14 mouse cellular contexts compared by ENCODE assay signal in genomic region chr11:97822840-97823603, GRCm38 (mm10). TPM values are rescaled to one million over a fixed set of nuclear protein-coding genes. Genes with fewer than 3 reads are reported as not detected.
DNase-seq lines count a peak whose midpoint lies in the region; ATAC-seq and TF ChIP-seq lines count a peak whose summit lies in the region.
"Had no signal": no experiment of that assay in that cellular context is flagged by ENCODE, and none has a peak within 500 bp of the region (broad histone marks: within the 10 kb centered on the region; RNA-seq: fewer than 3 reads in every experiment).

No protein-coding gene starts in this region.

- TF ChIP-seq CTCF in liver, adult 2 months (IDR thresholded peaks at IDR 0.05; ENCODE audit: low read depth, low read length): no peak
- TF ChIP-seq CTCF in liver, embryonic 14.5 days (IDR thresholded peaks at IDR 0.05; ENCODE audit: low read depth): no peak

- peak overlapping the region; percentile 40; the same call in 1 of the 2 replicates for H3K4me3 ChIP-seq in liver, adult 2 months (ENCODE audit: insufficient read depth, low read depth, low read length)
- H3K4me3 ChIP-seq in embryonic facial prominence, embryonic 10.5 days: no peak overlapping the region
- H3K4me3 ChIP-seq in liver, embryonic 14.5 days (ENCODE audit: insufficient read depth in 1 of 2, low read depth in 2 of 2, low read length in 2 of 2): no peak overlapping the region
- H3K4me3 ChIP-seq: hindbrain, embryonic 15.5 days; limb, embryonic 15.5 days; myocyte had no signal

- peaks cover 39% of the 10 kb centered on the region for H3K4me1 ChIP-seq in liver, adult 2 months (ENCODE audit: control insufficient read depth, insufficient read depth, low read length)
- peaks cover 46% of the 10 kb centered on the region for H3K4me1 ChIP-seq in embryonic facial prominence, embryonic 10.5 days
- peaks cover 4 to 32% of the 10 kb centered on the region in 2 experiments for H3K4me1 ChIP-seq in liver, embryonic 14.5 days (replicated peaks; ENCODE audit: control insufficient read depth in 2 of 2, insufficient read depth in 2 of 2, low read length in 1 of 2)

- TF ChIP-seq POLR2A in liver, adult 2 months (IDR thresholded peaks at IDR 0.05; ENCODE audit: extremely low read depth, insufficient read depth, low read length): no peak

- no peaks in the 10 kb centered on the region for H3K27me3 ChIP-seq in liver, adult 2 months (ENCODE audit: control insufficient read depth, insufficient read depth, low read length)
- no peaks in the 10 kb centered on the region for H3K27me3 ChIP-seq in embryonic facial prominence, embryonic 10.5 days (replicated peaks; ENCODE audit: low read depth, poor library complexity, severe bottlenecking)
- H3K27me3 ChIP-seq in liver, embryonic 14.5 days (ENCODE audit: control insufficient read depth, insufficient read depth, low read length): no peaks in the 10 kb centered on the region
- H3K27me3 ChIP-seq: hindbrain, embryonic 15.5 days; limb, embryonic 15.5 days had no signal

- no peak for DNase-seq in cerebellum, postnatal 4 days (ENCODE audit: low spot score in 2 of 2)
- peak; percentile 77 for DNase-seq in liver, adult 2 months (ENCODE audit: extremely low read depth, low read depth, low spot score)
- DNase-seq in liver: no peak
- no peak for DNase-seq in embryonic facial prominence, embryonic 10.5 days (ENCODE audit: low spot score)
- no peak for DNase-seq in liver, embryonic 14.5 days (ENCODE audit: low read depth in 3 of 3, low spot score in 3 of 3)
- no peak for DNase-seq in left cerebral cortex, postnatal 25 days (ENCODE audit: low spot score in 2 of 2)
- DNase-seq in left cerebral cortex, adult 11 months (ENCODE audit: low spot score): no peak
- DNase-seq: right cerebral cortex, postnatal 4 days had no signal

- ATAC-seq in cerebellum, adult (ENCODE audit: insufficient number of reproducible peaks, low FRiP score, low TSS enrichment): peak; percentile 57; the same call in 1 of the 2 replicates
- no peak for ATAC-seq in liver, embryonic 14.5 days (ENCODE audit: insufficient read depth)
- ATAC-seq: forebrain, embryonic 16.5 days had no signal

- H3K4me2 ChIP-seq in liver, embryonic 14.5 days (ENCODE audit: low read depth): peak overlapping the region; percentile 16; the same call in 1 of the 2 replicates
- H3K4me2 ChIP-seq: hindbrain, embryonic 15.5 days; limb, embryonic 15.5 days had no signal

- TF ChIP-seq EP300 in liver, embryonic 14.5 days (IDR thresholded peaks at IDR 0.05; ENCODE audit: low read depth): no peak

- 12% methylated on average over 20 of the region's 20 CpGs for WGBS in liver, adult 2 months
- 54% methylated on average over 20 of the region's 20 CpGs for WGBS in embryonic facial prominence, embryonic 10.5 days
- 75% methylated on average over 20 of the region's 20 CpGs for WGBS in liver, embryonic 14.5 days (ENCODE audit: insufficient replicate concordance)

- H3K79me2 ChIP-seq in liver, adult 2 months (ENCODE audit: control insufficient read depth, insufficient read depth, low read length): peaks cover 19% of the 10 kb centered on the region; the same call in 1 of the 2 replicates

- no peaks in the 10 kb centered on the region for H3K9me3 ChIP-seq in embryonic facial prominence, embryonic 10.5 days
- H3K9me3 ChIP-seq in liver, embryonic 14.5 days (ENCODE audit: control insufficient read depth, low read length): no peaks in the 10 kb centered on the region
- H3K9me3 ChIP-seq: hindbrain, embryonic 15.5 days; limb, embryonic 15.5 days had no signal

- peak overlapping the region; percentile 89 for H3K27ac ChIP-seq in liver, adult 2 months (replicated peaks; ENCODE audit: insufficient read depth, low read depth, low read length)
- peak overlapping the region; percentile 40 for H3K27ac ChIP-seq in embryonic facial prominence, embryonic 10.5 days (replicated peaks)
- H3K27ac ChIP-seq in liver, embryonic 14.5 days: no peak overlapping the region
- H3K27ac ChIP-seq: hindbrain, embryonic 15.5 days; limb, embryonic 15.5 days had no signal

- intact Hi-C loops in left cerebral cortex, postnatal 25 days (cut with DNase I): no loop called here

- peak overlapping the region; percentile 55 for H3K9ac ChIP-seq in liver, adult 2 months (ENCODE audit: low read depth, low read length)
- no peak overlapping the region; the same call in 1 of the 2 replicates for H3K9ac ChIP-seq in liver, embryonic 14.5 days (replicated peaks)
- H3K9ac ChIP-seq: hindbrain, embryonic 15.5 days; limb, embryonic 15.5 days had no signal

- H3K36me3 ChIP-seq in liver, adult 2 months (ENCODE audit: control insufficient read depth, insufficient read depth, low read length): 0 out of 2 replicates have a peak, but pooled peaks cover 6% of the 10 kb centered on the region
- H3K36me3 ChIP-seq in embryonic facial prominence, embryonic 10.5 days (replicated peaks): peaks cover 87% of the 10 kb centered on the region
- H3K36me3 ChIP-seq in liver, embryonic 14.5 days (replicated peaks; ENCODE audit: control insufficient read depth, insufficient read depth, low read depth): no peaks in the 10 kb centered on the region

RNA-seq across cellular contexts. Expression of gene B230217C12Rik, which starts 17.6 kb away (rescaled TPM):
- total RNA-seq in liver, adult 2 months (2014; rRNA removed): 0.09 and 0.27 TPM in 2 replicates
- polyA plus RNA-seq in liver, adult 2 months (2012; rRNA removed): 0.14 and 0.29 TPM in 2 replicates
- polyA plus RNA-seq in embryonic facial prominence, embryonic 10.5 days (2016; fragmentation: Nextera tagmentation; extraction: Ambion mirVana): 14.0 and 16.0 TPM in 2 replicates
- polyA plus RNA-seq in liver, embryonic 14.5 days (2012; rRNA removed): 0.60 and 0.81 TPM in 2 replicates
- 0.19 and 0.63 TPM in 2 replicates for polyA plus RNA-seq in liver, embryonic 14.5 days (2014; fragmentation: Nextera tagmentation; extraction: Ambion mirVana)
- total RNA-seq in left cerebral cortex, postnatal 25 days (2021): 10 to 100 TPM; 75.4 to 75.9 TPM

RNA-seq across cellular contexts. Expression of gene Lasp1, which starts 24.2 kb away (rescaled TPM):
- 23.3 and 33.3 TPM in 2 replicates for total RNA-seq in liver, adult 2 months (2014; rRNA removed)
- 80.5 and 85.4 TPM in 2 replicates for polyA plus RNA-seq in liver, adult 2 months (2012; rRNA removed)
- 90.5 and 98.7 TPM in 2 replicates for polyA plus RNA-seq in embryonic facial prominence, embryonic 10.5 days (2016; fragmentation: Nextera tagmentation; extraction: Ambion mirVana)
- 19.1 and 19.5 TPM in 2 replicates for polyA plus RNA-seq in liver, embryonic 14.5 days (2012; rRNA removed)
- polyA plus RNA-seq in liver, embryonic 14.5 days (2014; fragmentation: Nextera tagmentation; extraction: Ambion mirVana): 15.5 and 20.3 TPM in 2 replicates
- 100 to 1,000 TPM; 192 to 202 TPM for total RNA-seq in left cerebral cortex, postnatal 25 days (2021)

RNA-seq across cellular contexts. Expression of gene Rpl23, which starts 40.8 kb away (rescaled TPM):
- total RNA-seq in liver, adult 2 months (2014; rRNA removed): 240 and 283 TPM in 2 replicates
- polyA plus RNA-seq in liver, adult 2 months (2012; rRNA removed): 68.5 and 71.4 TPM in 2 replicates
- polyA plus RNA-seq in embryonic facial prominence, embryonic 10.5 days (2016; fragmentation: Nextera tagmentation; extraction: Ambion mirVana): 481 and 487 TPM in 2 replicates
- polyA plus RNA-seq in liver, embryonic 14.5 days (2012; rRNA removed): 229 and 484 TPM in 2 replicates
- polyA plus RNA-seq in liver, embryonic 14.5 days (2014; fragmentation: Nextera tagmentation; extraction: Ambion mirVana): 485 and 502 TPM in 2 replicates
- 100 to 1,000 TPM; 340 to 351 TPM for total RNA-seq in left cerebral cortex, postnatal 25 days (2021)

RNA-seq across cellular contexts. Expression of gene 1700001P01Rik, which starts 47.3 kb away (rescaled TPM):
- not detected in 2 replicates for total RNA-seq in liver, adult 2 months (2014; rRNA removed)
- not detected in 2 replicates for polyA plus RNA-seq in liver, adult 2 months (2012; rRNA removed)
- 0.85 and 1.1 TPM in 2 replicates for polyA plus RNA-seq in embryonic facial prominence, embryonic 10.5 days (2016; fragmentation: Nextera tagmentation; extraction: Ambion mirVana)
- polyA plus RNA-seq in liver, embryonic 14.5 days (2012; rRNA removed): 0.08 TPM in 1 of 2 replicates, not detected in the other
- not detected in 2 replicates for polyA plus RNA-seq in liver, embryonic 14.5 days (2014; fragmentation: Nextera tagmentation; extraction: Ambion mirVana)
- under 1 TPM; 0.62 to 0.78 TPM for total RNA-seq in left cerebral cortex, postnatal 25 days (2021)
- total RNA-seq: common myeloid progenitor, adult 5-6 weeks had no signal

RNA-seq across cellular contexts. Expression of gene Cwc25, which starts 56.7 kb away (rescaled TPM):
- 5.8 and 6.8 TPM in 2 replicates for total RNA-seq in liver, adult 2 months (2014; rRNA removed)
- polyA plus RNA-seq in liver, adult 2 months (2012; rRNA removed): 6.2 and 6.3 TPM in 2 replicates
- polyA plus RNA-seq in embryonic facial prominence, embryonic 10.5 days (2016; fragmentation: Nextera tagmentation; extraction: Ambion mirVana): 22.0 and 24.2 TPM in 2 replicates
- 4.5 and 5.7 TPM in 2 replicates for polyA plus RNA-seq in liver, embryonic 14.5 days (2012; rRNA removed)
- polyA plus RNA-seq in liver, embryonic 14.5 days (2014; fragmentation: Nextera tagmentation; extraction: Ambion mirVana): 3.5 and 4.5 TPM in 2 replicates
- total RNA-seq in left cerebral cortex, postnatal 25 days (2021): 10 to 100 TPM; 18.7 to 20.2 TPM
